Mouse (Mus musculus) T-helper 17 cell (primary cell): ENCODE data around the gene Tbx6.

ENCODE experiments used
- in situ Hi-C, 2 experiments: fragments of 300-600 bp; cut with MboI, MseI; formaldehyde crosslinking; loops; 1 replicate in 1 of 2; 2 replicates in 1 of 2; pipeline ENCODE4 v1.15.1; 2025; ENCODE audit warnings: high pct_unique_total_duplicates in 2 of 2

Tbx6 gene

DNA sequence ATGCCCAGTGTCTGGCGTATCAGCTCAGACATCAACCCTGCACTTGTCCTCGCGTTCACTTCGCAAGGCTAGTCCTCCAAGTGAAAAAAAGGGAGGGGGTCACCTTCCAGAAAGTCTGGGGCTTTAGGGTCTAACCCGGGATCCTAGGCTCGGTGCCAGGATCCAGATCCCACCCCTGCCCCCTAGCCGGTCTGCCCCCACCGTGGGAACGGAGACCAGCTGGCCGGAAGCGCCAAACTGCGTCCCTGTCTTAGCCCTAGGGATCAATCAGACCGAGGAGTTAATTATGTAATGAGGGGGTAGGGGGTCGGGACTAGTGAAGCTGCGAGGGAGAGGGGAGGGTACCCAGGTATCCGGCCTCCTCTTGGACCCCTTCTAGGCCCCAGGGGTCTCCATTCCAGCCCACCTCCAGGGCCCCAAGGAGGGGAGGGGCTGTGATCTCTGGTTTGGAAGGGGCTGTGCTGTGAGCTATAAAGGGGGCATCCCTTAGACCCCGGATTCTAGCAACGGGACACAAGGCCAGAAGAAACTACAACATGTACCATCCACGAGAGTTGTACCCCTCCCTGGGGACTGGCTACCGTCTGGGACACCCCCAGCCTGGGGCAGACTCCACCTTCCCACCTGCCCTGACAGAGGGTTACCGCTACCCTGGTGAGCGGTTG, at the start of gene Tbx6:
Tbx6 (plus strand) TSS at position 513 of the 665 bp plus-strand sequence.
- in situ Hi-C loops, result loop anchor here in 1 of 2 experiments (10.0 kb wide), 1 partner anchor 704 kb away; no protein-coding TSS in a partner anchor

- in situ Hi-C loops, result no loop called here
Measured at GRCm38 (mm10) chr7:126736122-126736521, 45.2 kb upstream of the Tbx6 start.

GRCm38 (mm10) chr7:126739551-126739950, 41.7 kb upstream of the Tbx6 start:
- in situ Hi-C loops, result no loop called here

DNA sequence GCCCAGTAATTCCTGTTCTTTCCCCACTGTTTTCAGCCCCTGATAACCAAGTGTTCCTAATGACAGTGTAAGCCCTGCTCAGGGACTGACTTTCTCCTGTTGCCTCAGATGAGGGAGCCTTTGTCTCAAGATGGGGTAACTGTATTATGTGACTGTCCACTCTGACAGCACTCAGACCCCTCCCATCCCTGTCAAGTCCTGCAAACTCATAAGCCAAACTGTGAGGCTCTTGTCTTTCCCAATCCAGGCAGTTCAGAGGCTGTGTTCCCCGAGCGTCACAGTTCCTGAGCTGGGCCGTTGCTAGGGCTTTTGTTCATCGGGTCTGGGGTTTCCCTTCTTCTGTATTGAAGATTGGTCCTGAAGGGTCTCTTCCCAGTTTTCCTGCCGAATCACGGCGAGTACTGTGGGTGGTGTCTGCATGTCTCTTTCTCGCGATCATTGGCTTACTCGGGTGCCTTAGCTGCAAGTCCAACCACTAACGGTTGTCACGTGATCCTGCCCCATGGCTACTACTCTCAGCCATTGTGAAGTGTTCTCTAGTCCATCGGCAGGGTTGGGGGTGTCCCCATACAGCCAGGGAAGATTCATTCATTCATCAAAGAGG, 41.0 kb upstream of the Tbx6 start:
- in situ Hi-C loops, result no loop called here

- in situ Hi-C loops, result no loop called here
Measured at GRCm38 (mm10) chr7:126740977-126741376, 40.3 kb upstream of the Tbx6 start.

GRCm38 (mm10) chr7:126741452-126741851, 39.8 kb upstream of the Tbx6 start:
- in situ Hi-C loops, result no loop called here

- in situ Hi-C loops, result no loop called here
Measured at GRCm38 (mm10) chr7:126741964-126742482, 39.3 kb upstream of the Tbx6 start.

GRCm38 (mm10) chr7:126746066-126746465, 35.2 kb upstream of the Tbx6 start:
- in situ Hi-C loops, result no loop called here

- in situ Hi-C loops, result no loop called here
Measured at GRCm38 (mm10) chr7:126746798-126747197, 34.5 kb upstream of the Tbx6 start.

DNA sequence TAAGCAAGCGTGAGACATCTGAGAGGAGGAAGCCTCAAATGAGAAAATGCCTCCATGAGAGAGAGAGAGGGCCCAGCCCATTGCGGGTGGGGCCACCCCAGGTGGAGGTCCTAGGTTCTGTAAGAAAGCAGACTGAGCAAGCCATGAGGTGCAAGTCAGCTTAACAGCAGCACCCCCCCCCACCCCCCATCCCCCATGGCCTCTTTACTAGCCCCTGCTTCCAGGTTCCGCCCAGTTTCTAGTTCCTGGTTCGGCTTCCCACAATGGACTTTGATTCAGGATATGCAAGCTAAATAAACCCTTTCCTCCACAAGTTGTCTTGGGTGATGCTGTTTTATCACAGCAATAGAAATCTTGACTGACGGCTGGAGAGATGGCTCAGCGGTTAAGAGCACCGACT, 32.5 kb upstream of the Tbx6 start:
- in situ Hi-C loops, result no loop called here

GRCm38 (mm10) chr7:126749582-126750343, 31.5 kb upstream of the Tbx6 start:
- in situ Hi-C loops, result no loop called here

DNA sequence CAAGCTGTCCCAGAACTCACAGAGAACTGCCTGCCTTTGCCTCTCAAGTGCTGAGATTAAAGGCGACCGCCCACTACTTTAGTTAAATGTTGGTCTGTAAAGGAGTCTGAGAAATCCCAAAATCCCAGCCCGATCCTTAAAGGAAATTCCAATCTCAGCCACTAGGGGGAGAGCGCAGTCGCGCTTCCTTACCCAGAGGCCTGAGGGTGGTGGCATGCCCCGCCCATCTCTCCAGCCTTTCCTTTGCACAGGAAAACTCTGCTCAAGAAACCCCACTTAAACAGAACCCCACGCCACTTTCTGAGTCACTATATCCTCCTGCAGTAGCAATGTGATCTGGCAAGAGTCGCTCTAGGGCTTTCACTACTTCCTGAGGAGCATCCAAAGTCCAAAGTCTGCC, 26.4 kb upstream of the Tbx6 start:
- in situ Hi-C loops, result no loop called here

GRCm38 (mm10) chr7:126758539-126758938, 22.7 kb upstream of the Tbx6 start:
- in situ Hi-C loops, result no loop called here

- in situ Hi-C loops, result no loop called here
Measured at GRCm38 (mm10) chr7:126759050-126759671, 22.1 kb upstream of the Tbx6 start, which contains the start of gene Mapk3. Gene Mapk3, plus strand, starts transcription at chr7:126759601.

GRCm38 (mm10) chr7:126759672-126760390, 21.5 kb upstream of the Tbx6 start:
- in situ Hi-C loops, result no loop called here

- in situ Hi-C loops, result no loop called here
Measured at GRCm38 (mm10) chr7:126760391-126760802, 20.9 kb upstream of the Tbx6 start.

DNA sequence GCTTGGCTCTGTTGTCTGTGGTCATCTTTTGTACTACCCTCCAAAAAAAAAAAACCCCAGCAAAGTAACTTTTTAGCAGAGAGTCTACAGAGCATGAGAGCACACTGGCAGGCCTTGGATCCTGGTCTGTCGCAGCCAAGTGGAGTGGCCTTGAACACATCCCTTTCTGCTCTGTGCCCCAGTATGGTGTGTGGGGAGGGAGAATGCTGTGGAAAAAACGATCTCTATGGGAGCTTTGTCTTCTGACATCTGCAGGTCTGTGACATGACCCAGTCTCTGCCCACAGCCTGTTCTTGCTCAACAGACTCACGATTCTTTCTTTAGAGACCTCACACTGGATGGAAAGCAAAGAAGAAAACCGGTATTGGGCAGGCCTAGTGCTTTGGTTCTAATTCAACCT, 20.3 kb upstream of the Tbx6 start:
- in situ Hi-C loops, result no loop called here

DNA sequence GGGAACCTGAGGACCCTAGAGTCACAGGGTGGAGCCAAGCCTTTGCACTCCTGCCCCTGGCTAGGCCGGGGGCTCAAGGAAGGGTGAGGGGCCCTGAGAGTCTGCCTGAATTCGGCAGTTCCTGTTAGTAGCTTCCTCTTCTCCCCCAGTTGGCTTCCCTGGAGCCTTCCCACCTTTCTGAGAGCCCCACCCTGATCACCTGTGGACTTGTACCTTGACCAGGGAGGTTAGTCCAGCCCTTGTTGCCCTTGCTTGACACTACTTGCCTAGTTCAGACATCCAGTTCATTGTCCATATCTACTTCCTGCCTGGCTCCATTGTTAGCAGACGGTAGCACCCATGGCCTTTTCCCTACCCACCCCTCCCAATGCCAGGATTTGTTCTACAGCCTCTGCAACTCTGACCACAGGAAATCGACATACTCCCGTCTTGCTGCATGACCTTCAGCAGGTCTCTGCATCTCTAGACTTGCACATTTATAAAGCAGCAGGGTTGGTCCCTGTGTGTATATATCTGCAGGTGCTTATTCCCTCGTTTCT, 19.7 kb upstream of the Tbx6 start:
- in situ Hi-C loops, result no loop called here

GRCm38 (mm10) chr7:126762471-126763008, 18.7 kb upstream of the Tbx6 start:
- in situ Hi-C loops, result no loop called here

- in situ Hi-C loops, result no loop called here
Measured at GRCm38 (mm10) chr7:126765540-126765939, 15.7 kb upstream of the Tbx6 start.

GRCm38 (mm10) chr7:126766201-126766600, 15.1 kb upstream of the Tbx6 start, which contains the start of gene Gdpd3:
Gene Gdpd3, plus strand, starts transcription at chr7:126766334.
- in situ Hi-C loops, result no loop called here
